Mouse (Mus musculus): Measurements from ENCODE around the gene Slc1a3. TPM values are rescaled to one million over a fixed set of nuclear protein-coding genes. Genes with fewer than 3 reads are reported as not detected.

Slc1a3 gene
- polyA plus RNA-seq, 1 experiment from 2014 or later = 22.7 TPM

DNA sequence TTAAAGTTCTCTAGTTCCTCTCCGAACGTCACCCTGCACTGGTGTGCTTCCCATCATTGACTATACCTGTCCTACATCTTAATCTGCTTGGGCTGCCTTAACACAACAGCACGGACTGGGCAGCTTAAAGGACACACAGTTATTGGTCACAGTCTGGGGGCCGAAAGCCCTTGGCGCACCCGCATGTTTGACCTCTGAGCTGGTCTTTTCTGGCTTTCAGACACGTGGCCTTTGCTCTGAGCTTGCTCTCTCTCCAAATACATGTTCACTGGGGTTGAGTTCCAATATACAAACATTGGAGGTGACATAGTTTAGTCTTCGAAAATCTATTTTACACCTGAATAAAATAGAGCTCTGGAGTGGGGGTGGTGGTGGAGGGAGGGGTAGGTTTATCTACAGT is 82.4 kb downstream of the Slc1a3 start:
- Histone ChIP-seq H3K4me1 (ENCODE audit: control insufficient read depth, insufficient read depth, low read length) (peaks cover 4% of the 10 kb centered on the region), H3K4me2 (no peak overlapping the region; the same call in 1 of the 2 replicates), H3K27me3 (ENCODE audit: control insufficient read depth, insufficient read depth, low read length) (0 out of 2 replicates have a peak, but pooled peaks cover 2% of the 10 kb centered on the region), H3K9me3 (replicated peaks; ENCODE audit: control insufficient read depth, low read length) (no peaks in the 10 kb centered on the region), H3K36me3 (ENCODE audit: control insufficient read depth, insufficient read depth, low read length) (no peaks in the 10 kb centered on the region), H3K9ac (ENCODE audit: low read depth, low read length) (no peak overlapping the region), H3K27ac (ENCODE audit: low read depth, low read length) (no peak overlapping the region), H3K4me3 (ENCODE audit: low read depth, low read length) (no peak overlapping the region)
- WGBS (ENCODE audit: insufficient replicate concordance) = 68% methylated on average over 8 of the region's 8 CpGs
- no peak for ATAC-seq (replicated peaks; ENCODE audit: insufficient number of reproducible peaks, low FRiP score, low TSS enrichment)

DNA sequence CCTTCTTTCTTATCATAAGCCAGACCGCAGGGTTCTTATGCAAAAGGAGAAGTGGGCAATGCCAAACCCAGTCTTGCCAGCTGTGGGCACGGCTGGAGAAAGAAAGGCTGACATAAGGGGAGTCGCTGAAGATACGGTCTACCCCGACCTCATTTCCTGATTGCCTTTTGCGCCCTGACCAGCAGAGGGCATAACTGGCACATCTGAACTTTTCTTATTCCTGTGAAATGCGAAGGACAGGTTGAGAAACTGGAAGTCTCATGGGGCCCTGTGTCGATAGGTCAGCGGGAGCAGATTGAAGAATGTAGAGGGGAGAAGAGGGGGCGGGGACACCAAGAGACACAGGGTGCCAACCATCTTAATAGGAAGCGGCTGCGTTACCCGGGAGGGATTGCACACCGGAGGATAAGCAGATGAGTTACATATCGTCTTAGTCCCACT is 83.4 kb downstream of the Slc1a3 start:
- ATAC-seq (replicated peaks; ENCODE audit: insufficient number of reproducible peaks, low FRiP score, low TSS enrichment) = no peak

DNA sequence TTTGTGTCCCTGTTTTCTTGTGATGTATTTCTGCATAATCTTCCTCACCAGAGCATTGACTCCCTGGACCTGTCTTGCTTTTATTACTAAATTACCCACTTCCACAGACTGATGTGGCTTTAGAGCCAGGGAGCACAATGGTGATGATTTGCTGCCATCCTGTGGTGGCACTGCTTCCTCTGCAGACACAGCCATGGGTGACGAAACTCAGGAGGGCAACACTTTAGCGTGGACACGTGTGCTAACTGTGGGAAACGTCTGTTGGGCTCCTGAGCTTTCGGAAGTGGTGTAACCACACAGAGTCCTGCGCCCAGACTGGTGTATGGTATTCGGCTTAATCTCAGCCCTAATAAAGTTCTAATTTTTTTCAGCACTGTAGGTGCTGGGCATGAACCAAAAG is 85.2 kb downstream of the Slc1a3 start:
- Histone ChIP-seq H3K4me3 (ENCODE audit: low read depth, low read length) (no peak overlapping the region), H3K4me1 (ENCODE audit: control insufficient read depth, insufficient read depth, low read length) (no peaks in the 10 kb centered on the region), H3K4me2 (no peak overlapping the region), H3K9me3 (replicated peaks; ENCODE audit: control insufficient read depth, low read length) (no peaks in the 10 kb centered on the region), H3K36me3 (ENCODE audit: control insufficient read depth, insufficient read depth, low read length) (no peaks in the 10 kb centered on the region), H3K27me3 (ENCODE audit: control insufficient read depth, insufficient read depth, low read length) (0 out of 2 replicates have a peak, but pooled peaks cover 2% of the 10 kb centered on the region), H3K27ac (ENCODE audit: low read depth, low read length) (no peak overlapping the region), H3K9ac (ENCODE audit: low read depth, low read length) (no peak overlapping the region)
- no peak for ATAC-seq (replicated peaks; ENCODE audit: insufficient number of reproducible peaks, low FRiP score, low TSS enrichment)
- 43% methylated on average over 7 of the region's 7 CpGs for WGBS (ENCODE audit: insufficient replicate concordance)

More for the DNA sequence above, 83.4 kb downstream of the Slc1a3 start:
- peak overlapping the region; percentile 48 for H3K4me3 ChIP-seq (ENCODE audit: low read depth, low read length)
- H3K9ac ChIP-seq (ENCODE audit: low read depth, low read length) = peak overlapping the region; percentile 52
- no peak overlapping the region for H3K27ac ChIP-seq (ENCODE audit: low read depth, low read length)
- H3K36me3 ChIP-seq (ENCODE audit: control insufficient read depth, insufficient read depth, low read length) = no peaks in the 10 kb centered on the region
- no peaks in the 10 kb centered on the region for H3K9me3 ChIP-seq (replicated peaks; ENCODE audit: control insufficient read depth, low read length)
- peak overlapping the region; percentile 93 for H3K4me2 ChIP-seq
- WGBS (ENCODE audit: insufficient replicate concordance) = 5% methylated on average over 15 of the region's 15 CpGs
- no peaks in the 10 kb centered on the region for H3K4me1 ChIP-seq (ENCODE audit: control insufficient read depth, insufficient read depth, low read length)
- 0 out of 2 replicates have a peak, but pooled peaks cover 2% of the 10 kb centered on the region for H3K27me3 ChIP-seq (ENCODE audit: control insufficient read depth, insufficient read depth, low read length)

DNA sequence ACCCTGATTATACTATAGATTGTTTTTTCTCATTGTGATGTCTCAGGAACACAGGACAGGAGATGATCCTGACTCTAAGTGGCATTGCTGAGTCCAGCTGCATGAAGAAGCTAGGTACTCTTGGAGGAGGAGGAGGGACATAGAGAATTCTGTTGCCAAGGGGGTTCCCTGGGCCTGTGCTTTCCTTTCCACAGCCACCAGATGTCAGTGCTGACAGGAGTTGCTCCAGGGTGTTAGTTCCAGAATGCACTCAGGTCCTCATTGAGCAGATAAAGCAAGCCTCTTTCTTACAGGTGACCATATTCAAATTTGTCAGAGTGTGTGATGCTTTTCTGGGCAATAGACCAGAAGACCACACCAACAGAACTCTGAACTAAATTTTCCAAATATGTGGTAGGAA is 86.7 kb downstream of the Slc1a3 start:
- no peak for ATAC-seq (replicated peaks; ENCODE audit: insufficient number of reproducible peaks, low FRiP score, low TSS enrichment)
- H3K9ac ChIP-seq (ENCODE audit: low read depth, low read length) = no peak overlapping the region
- H3K4me1 ChIP-seq (ENCODE audit: control insufficient read depth, insufficient read depth, low read length) = no peaks in the 10 kb centered on the region
- H3K9me3 ChIP-seq (replicated peaks; ENCODE audit: control insufficient read depth, low read length) = no peaks in the 10 kb centered on the region
- 0 out of 2 replicates have a peak, but pooled peaks cover 2% of the 10 kb centered on the region for H3K27me3 ChIP-seq (ENCODE audit: control insufficient read depth, insufficient read depth, low read length)
- H3K27ac ChIP-seq (ENCODE audit: low read depth, low read length) = no peak overlapping the region
- no peak overlapping the region for H3K4me2 ChIP-seq
- H3K36me3 ChIP-seq (ENCODE audit: control insufficient read depth, insufficient read depth, low read length) = no peaks in the 10 kb centered on the region
- no peak overlapping the region for H3K4me3 ChIP-seq (ENCODE audit: low read depth, low read length)

DNA sequence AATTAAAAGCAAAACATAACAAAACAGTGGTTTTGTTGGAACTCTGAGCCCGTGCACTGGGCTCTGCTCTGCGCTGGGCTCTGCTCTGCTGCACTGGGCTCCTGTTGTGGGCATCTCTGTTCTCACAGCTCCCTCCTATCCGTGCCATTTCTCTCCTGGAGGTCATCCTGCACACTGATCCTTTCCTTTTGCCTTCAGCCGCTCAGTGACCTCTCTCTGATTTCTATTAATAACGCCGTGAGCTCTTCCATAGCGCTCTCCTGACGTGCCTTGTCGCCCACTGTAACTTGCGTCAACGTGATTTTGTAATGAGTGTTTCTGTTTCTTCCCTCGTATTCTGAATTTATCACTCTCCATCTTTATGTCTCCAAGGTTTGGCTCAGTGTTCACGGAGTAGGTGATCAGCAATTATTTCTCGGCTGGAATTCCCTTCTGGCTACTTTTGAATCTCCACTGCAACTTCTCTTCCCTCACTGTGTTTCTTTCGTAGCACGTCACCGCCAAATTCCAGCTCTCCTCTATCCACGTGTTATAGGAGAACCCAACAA is 91.0 kb downstream of the Slc1a3 start:
- Histone ChIP-seq H3K4me1 (ENCODE audit: control insufficient read depth, insufficient read depth, low read length) (0 out of 2 replicates have a peak, but pooled peaks cover 6% of the 10 kb centered on the region), H3K9me3 (replicated peaks; ENCODE audit: control insufficient read depth, low read length) (no peaks in the 10 kb centered on the region), H3K36me3 (ENCODE audit: control insufficient read depth, insufficient read depth, low read length) (no peaks in the 10 kb centered on the region), H3K4me2 (peak overlapping the region; percentile 34), H3K9ac (ENCODE audit: low read depth, low read length) (no peak overlapping the region), H3K27me3 (ENCODE audit: control insufficient read depth, insufficient read depth, low read length) (no peaks in the 10 kb centered on the region), H3K27ac (ENCODE audit: low read depth, low read length) (no peak overlapping the region), H3K4me3 (ENCODE audit: low read depth, low read length) (no peak overlapping the region)
- ATAC-seq (replicated peaks; ENCODE audit: insufficient number of reproducible peaks, low FRiP score, low TSS enrichment) = no peak
- 59% methylated on average over 18 of the region's 18 CpGs for WGBS (ENCODE audit: insufficient replicate concordance)

DNA sequence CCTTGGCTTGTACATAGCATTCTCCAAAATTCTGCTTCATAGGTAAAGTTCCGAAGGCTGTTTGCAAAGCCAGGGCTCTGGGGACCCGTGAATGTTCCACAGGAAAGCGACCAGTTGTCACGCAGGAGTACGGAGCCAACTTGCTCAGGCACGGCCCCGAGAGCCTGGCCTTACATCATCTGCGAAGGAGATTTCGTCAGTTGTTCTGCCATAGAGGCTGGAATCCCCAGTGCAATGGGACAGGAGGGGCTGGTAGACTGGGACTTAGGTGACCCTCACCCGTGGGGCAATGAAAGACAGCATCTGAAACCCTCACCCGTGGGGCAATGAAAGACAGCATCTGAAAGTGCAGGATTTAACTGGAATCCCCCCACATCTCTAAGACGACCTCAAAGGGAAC is 94.3 kb downstream of the Slc1a3 start:
- Histone ChIP-seq H3K4me1 (ENCODE audit: control insufficient read depth, insufficient read depth, low read length) (0 out of 2 replicates have a peak, but pooled peaks cover 6% of the 10 kb centered on the region), H3K9me3 (replicated peaks; ENCODE audit: control insufficient read depth, low read length) (no peaks in the 10 kb centered on the region), H3K36me3 (ENCODE audit: control insufficient read depth, insufficient read depth, low read length) (no peaks in the 10 kb centered on the region), H3K4me2 (no peak overlapping the region), H3K27me3 (ENCODE audit: control insufficient read depth, insufficient read depth, low read length) (no peaks in the 10 kb centered on the region), H3K27ac (ENCODE audit: low read depth, low read length) (no peak overlapping the region), H3K9ac (ENCODE audit: low read depth, low read length) (no peak overlapping the region), H3K4me3 (ENCODE audit: low read depth, low read length) (no peak overlapping the region)
- no peak for ATAC-seq (replicated peaks; ENCODE audit: insufficient number of reproducible peaks, low FRiP score, low TSS enrichment)
- 74% methylated on average over 12 of the region's 12 CpGs for WGBS (ENCODE audit: insufficient replicate concordance)

DNA sequence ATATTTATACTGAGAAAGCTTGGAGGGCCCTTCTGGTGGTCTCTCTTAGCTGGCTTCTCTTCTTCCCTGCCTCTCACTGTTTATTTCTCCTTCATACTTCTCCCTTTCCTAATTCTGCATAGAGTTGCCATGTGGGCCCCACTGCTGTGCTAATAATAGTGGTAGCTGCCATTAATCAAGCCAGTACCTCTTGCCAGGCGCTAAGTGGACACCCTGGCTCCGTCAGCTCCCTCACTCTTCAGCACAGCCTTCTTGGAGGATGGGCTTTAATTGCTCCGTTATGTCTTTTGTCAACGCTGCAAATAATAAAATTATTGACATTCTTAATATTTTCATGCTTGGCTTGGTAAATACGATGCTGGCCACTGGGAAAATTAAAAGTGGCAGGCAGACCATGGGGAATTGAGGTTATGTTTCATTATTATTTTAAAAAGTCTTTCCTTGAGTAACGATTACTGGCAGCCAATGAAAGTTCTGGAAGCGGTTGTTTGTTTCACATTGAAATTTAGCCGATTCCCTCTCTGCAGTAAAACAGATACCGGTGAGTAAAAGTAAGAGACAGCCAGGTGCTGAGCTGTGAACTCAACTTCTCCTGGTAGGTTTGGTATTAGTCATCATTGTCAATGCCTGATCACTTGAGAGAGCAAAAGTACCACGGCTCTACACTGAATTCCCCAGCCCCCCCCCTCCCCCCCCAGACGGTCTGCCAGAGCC is 94.9 kb downstream of the Slc1a3 start:
- Histone ChIP-seq H3K4me1 (ENCODE audit: control insufficient read depth, insufficient read depth, low read length) (0 out of 2 replicates have a peak, but pooled peaks cover 6% of the 10 kb centered on the region), H3K9ac (ENCODE audit: low read depth, low read length) (no peak overlapping the region), H3K4me2 (no peak overlapping the region), H3K9me3 (replicated peaks; ENCODE audit: control insufficient read depth, low read length) (no peaks in the 10 kb centered on the region), H3K27me3 (ENCODE audit: control insufficient read depth, insufficient read depth, low read length) (no peaks in the 10 kb centered on the region), H3K36me3 (ENCODE audit: control insufficient read depth, insufficient read depth, low read length) (no peaks in the 10 kb centered on the region), H3K4me3 (ENCODE audit: low read depth, low read length) (no peak overlapping the region), H3K27ac (ENCODE audit: low read depth, low read length) (no peak overlapping the region)
- WGBS (ENCODE audit: insufficient replicate concordance) = 62% methylated on average over 11 of the region's 11 CpGs
- no peak for ATAC-seq (replicated peaks; ENCODE audit: insufficient number of reproducible peaks, low FRiP score, low TSS enrichment)

DNA sequence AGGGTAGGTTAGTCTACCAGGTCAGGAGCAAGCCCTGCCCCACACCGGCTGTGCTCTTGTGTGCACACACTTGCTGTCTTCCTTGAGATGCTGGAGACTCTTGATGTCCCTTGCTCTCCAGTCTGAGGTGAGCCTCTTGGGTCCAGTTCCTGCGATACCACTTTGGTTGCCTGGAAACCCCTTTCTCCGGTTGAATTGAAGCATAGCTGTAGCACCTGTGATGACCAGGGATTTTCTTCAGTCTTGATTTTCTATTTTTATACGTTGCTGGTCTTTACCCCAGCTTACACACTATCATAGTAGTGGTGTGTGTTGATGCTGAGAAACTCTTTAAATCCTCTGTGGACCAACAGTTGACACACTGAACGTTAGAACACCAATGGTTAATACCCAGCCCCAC is 95.9 kb downstream of the Slc1a3 start:
- Histone ChIP-seq H3K9ac (ENCODE audit: low read depth, low read length) (no peak overlapping the region), H3K4me3 (ENCODE audit: low read depth, low read length) (no peak overlapping the region), H3K27me3 (ENCODE audit: control insufficient read depth, insufficient read depth, low read length) (no peaks in the 10 kb centered on the region), H3K4me1 (ENCODE audit: control insufficient read depth, insufficient read depth, low read length) (0 out of 2 replicates have a peak, but pooled peaks cover 6% of the 10 kb centered on the region), H3K27ac (ENCODE audit: low read depth, low read length) (no peak overlapping the region), H3K4me2 (no peak overlapping the region), H3K9me3 (replicated peaks; ENCODE audit: control insufficient read depth, low read length) (no peaks in the 10 kb centered on the region), H3K36me3 (ENCODE audit: control insufficient read depth, insufficient read depth, low read length) (no peaks in the 10 kb centered on the region)
- ATAC-seq (replicated peaks; ENCODE audit: insufficient number of reproducible peaks, low FRiP score, low TSS enrichment) = no peak
- 80% methylated on average over 5 of the region's 5 CpGs for WGBS (ENCODE audit: insufficient replicate concordance)

Data from heart, embryonic 11.5 days (tissue).